8 mouse cellular contexts compared by ENCODE assay signal in the genomic region with DNA sequence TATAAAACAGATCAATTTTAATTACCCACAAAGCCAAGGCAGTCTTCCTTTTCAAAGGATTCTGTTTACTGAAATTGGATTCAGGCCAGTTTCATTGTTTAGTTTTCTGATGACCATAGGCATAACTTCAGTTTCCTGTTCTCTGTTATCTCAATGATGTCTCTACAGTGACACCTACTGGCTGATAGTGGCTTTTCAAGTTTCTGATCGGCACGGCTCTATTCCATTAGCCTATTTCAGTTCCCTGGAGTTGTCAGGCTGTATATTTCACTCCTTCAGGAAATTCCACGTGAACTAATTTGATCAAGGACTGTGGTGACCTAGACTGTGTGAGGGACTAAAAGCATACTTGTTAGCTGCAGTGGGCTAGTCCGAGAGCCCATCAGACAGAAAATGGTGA. TPM values are rescaled to one million over a fixed set of nuclear protein-coding genes. Genes with fewer than 3 reads are reported as not detected.
DNase-seq lines count a peak whose midpoint lies in the region; ATAC-seq and TF ChIP-seq lines count a peak whose summit lies in the region.

No protein-coding gene starts in this region.

- TF ChIP-seq CTCF in left cerebral cortex, adult 2 months (IDR thresholded peaks at IDR 0.05), result peak; percentile 73

- H3K4me2 ChIP-seq in kidney, embryonic 15.5 days, result no peak overlapping the region
- no peak overlapping the region for H3K4me2 ChIP-seq in hindbrain, embryonic 16.5 days (ENCODE audit: low read length)
- H3K4me2 ChIP-seq in midbrain, embryonic 15.5 days, result no peak overlapping the region
- no peak overlapping the region for H3K4me2 ChIP-seq in stomach, embryonic 16.5 days (ENCODE audit: low read depth, low read length)

- H3K9me3 ChIP-seq in kidney, embryonic 15.5 days (replicated peaks), result no peaks in the 10 kb centered on the region
- H3K9me3 ChIP-seq in embryonic facial prominence, embryonic 10.5 days, result no peaks in the 10 kb centered on the region
- no peaks in the 10 kb centered on the region for H3K9me3 ChIP-seq in hindbrain, embryonic 16.5 days (ENCODE audit: control insufficient read depth, low read length)
- H3K9me3 ChIP-seq in midbrain, embryonic 15.5 days, result no peaks in the 10 kb centered on the region
- H3K9me3 ChIP-seq in stomach, embryonic 16.5 days (replicated peaks; ENCODE audit: control insufficient read depth, low read length), result no peaks in the 10 kb centered on the region

- WGBS in kidney, embryonic 15.5 days, result 30% methylated on average over 4 of the region's 4 CpGs
- 33% methylated on average over 4 of the region's 4 CpGs for WGBS in embryonic facial prominence, embryonic 10.5 days
- WGBS in hindbrain, embryonic 16.5 days, result 28% methylated on average over 4 of the region's 4 CpGs
- WGBS in midbrain, embryonic 15.5 days, result 30% methylated on average over 4 of the region's 4 CpGs
- WGBS in stomach, embryonic 16.5 days, result 27% methylated on average over 4 of the region's 4 CpGs

- ATAC-seq in kidney, embryonic 15.5 days (replicated peaks; ENCODE audit: low FRiP score), result no peak; the same call in 1 of the 2 replicates
- ATAC-seq in hindbrain, embryonic 16.5 days, result peak; percentile 77
- ATAC-seq in midbrain, embryonic 15.5 days (replicated peaks), result peak; percentile 80
- 0 out of 2 replicates have a peak, but pooled peaks have one; percentile 53 for ATAC-seq in stomach, embryonic 16.5 days (ENCODE audit: insufficient read depth, low FRiP score)

- peak; percentile 51 for DNase-seq in kidney, adult 11 months
- peak; percentile 62 for DNase-seq in adrenal gland, postnatal 10 days
- peak; percentile 9 for DNase-seq in embryonic facial prominence, embryonic 10.5 days (ENCODE audit: low spot score)
- DNase-seq in left cerebral cortex, adult 2 months (ENCODE audit: extremely low spot score in 1 of 2, low spot score in 2 of 2), result peak; percentile 37 to 47

- H3K27ac ChIP-seq in kidney, embryonic 15.5 days, result no peak overlapping the region
- no peak overlapping the region for H3K27ac ChIP-seq in embryonic facial prominence, embryonic 10.5 days (replicated peaks)
- no peak overlapping the region for H3K27ac ChIP-seq in hindbrain, embryonic 16.5 days (ENCODE audit: low read depth, low read length)
- no peak overlapping the region for H3K27ac ChIP-seq in left cerebral cortex, adult 2 months
- H3K27ac ChIP-seq in midbrain, embryonic 15.5 days, result no peak overlapping the region
- H3K27ac ChIP-seq in stomach, embryonic 16.5 days (ENCODE audit: low read length), result no peak overlapping the region

- peaks cover 29% of the 10 kb centered on the region for H3K27me3 ChIP-seq in kidney, embryonic 15.5 days
- peaks cover 85% of the 10 kb centered on the region for H3K27me3 ChIP-seq in embryonic facial prominence, embryonic 10.5 days (replicated peaks; ENCODE audit: low read depth, poor library complexity, severe bottlenecking)
- H3K27me3 ChIP-seq in hindbrain, embryonic 16.5 days (replicated peaks; ENCODE audit: control insufficient read depth, insufficient read depth, low read length), result no peaks in the 10 kb centered on the region
- H3K27me3 ChIP-seq in midbrain, embryonic 15.5 days (replicated peaks), result peaks cover 2% of the 10 kb centered on the region; the same call in 1 of the 2 replicates
- peaks cover 7% of the 10 kb centered on the region; the same call in 1 of the 2 replicates for H3K27me3 ChIP-seq in stomach, embryonic 16.5 days (ENCODE audit: control insufficient read depth, insufficient read depth, low read length)

- H3K9ac ChIP-seq in kidney, embryonic 15.5 days, result no peak overlapping the region
- H3K9ac ChIP-seq in hindbrain, embryonic 16.5 days (ENCODE audit: low read depth, low read length), result no peak overlapping the region
- H3K9ac ChIP-seq in midbrain, embryonic 15.5 days, result no peak overlapping the region
- H3K9ac ChIP-seq in stomach, embryonic 16.5 days (ENCODE audit: low read length), result no peak overlapping the region

- H3K4me1 ChIP-seq in kidney, embryonic 15.5 days, result no peaks in the 10 kb centered on the region
- H3K4me1 ChIP-seq in embryonic facial prominence, embryonic 10.5 days, result no peaks in the 10 kb centered on the region
- no peaks in the 10 kb centered on the region for H3K4me1 ChIP-seq in hindbrain, embryonic 16.5 days (ENCODE audit: control insufficient read depth, insufficient read depth, low read depth, low read length)
- no peaks in the 10 kb centered on the region for H3K4me1 ChIP-seq in midbrain, embryonic 15.5 days
- H3K4me1 ChIP-seq in stomach, embryonic 16.5 days (ENCODE audit: control insufficient read depth, insufficient read depth, low read length), result no peaks in the 10 kb centered on the region

- H3K4me3 ChIP-seq in kidney, embryonic 15.5 days (replicated peaks), result no peak overlapping the region
- no peak overlapping the region for H3K4me3 ChIP-seq in embryonic facial prominence, embryonic 10.5 days
- no peak overlapping the region for H3K4me3 ChIP-seq in hindbrain, embryonic 16.5 days (ENCODE audit: low read length)
- no peak overlapping the region for H3K4me3 ChIP-seq in left cerebral cortex, adult 2 months
- H3K4me3 ChIP-seq in midbrain, embryonic 15.5 days, result no peak overlapping the region
- no peak overlapping the region for H3K4me3 ChIP-seq in stomach, embryonic 16.5 days (replicated peaks; ENCODE audit: low read length)

- intact Hi-C loops in left cerebral cortex, adult 2 months (cut with DNase I), result loop anchor here (2.0 to 5.0 kb wide), 2 partner anchors 336 to 431 kb away; a partner anchor contains a TSS

- no peaks in the 10 kb centered on the region for H3K36me3 ChIP-seq in kidney, embryonic 15.5 days
- no peaks in the 10 kb centered on the region for H3K36me3 ChIP-seq in embryonic facial prominence, embryonic 10.5 days (replicated peaks)
- H3K36me3 ChIP-seq in hindbrain, embryonic 16.5 days (ENCODE audit: control insufficient read depth, insufficient read depth, low read length), result no peaks in the 10 kb centered on the region
- no peaks in the 10 kb centered on the region for H3K36me3 ChIP-seq in midbrain, embryonic 15.5 days (replicated peaks)
- H3K36me3 ChIP-seq in stomach, embryonic 16.5 days (ENCODE audit: control insufficient read depth, insufficient read depth, low read length), result no peaks in the 10 kb centered on the region

RNA-seq across cellular contexts. Expression of a gene that starts 25.0 kb away (rescaled TPM):
- polyA plus RNA-seq in kidney, embryonic 15.5 days (2015; fragmentation: Nextera tagmentation; extraction: Ambion mirVana), result 0.21 and 0.48 TPM in 2 replicates
- total RNA-seq in adrenal gland, postnatal 10 days (2021), result 1 to 10 TPM in 1 of 2 experiments, under 1 TPM in 1; 0.72 to 1.5 TPM
- 0.12 and 0.20 TPM in 2 replicates for polyA plus RNA-seq in embryonic facial prominence, embryonic 10.5 days (2016; fragmentation: Nextera tagmentation; extraction: Ambion mirVana)
- polyA plus RNA-seq in hindbrain, embryonic 16.5 days (2015; fragmentation: Nextera tagmentation; extraction: Ambion mirVana), result 0.14 and 0.18 TPM in 2 replicates
- 1 to 10 TPM in 1 of 2 experiments, under 1 TPM in 1; 0.68 to 1.3 TPM for total RNA-seq in left cerebral cortex, adult 2 months (2021)
- polyA plus RNA-seq in midbrain, embryonic 15.5 days (2015; fragmentation: Nextera tagmentation; extraction: Ambion mirVana), result 0.15 and 0.19 TPM in 2 replicates
- polyA plus RNA-seq in stomach, embryonic 16.5 days (2015; fragmentation: Nextera tagmentation; extraction: Ambion mirVana), result 0.49 and 0.58 TPM in 2 replicates

Comparison
In these comparisons a context has a peak if more than half of its experiments do, and no peak if none do; other contexts are left out.
1. DNase-seq: peak in every context shown above with its lines; median percentile 62 in adrenal gland, postnatal 10 days; 51 in kidney, adult 11 months; 42 in left cerebral cortex, adult 2 months; 9 in embryonic facial prominence, embryonic 10.5 days.